Mouse (Mus musculus): ENCODE data around the gene Sh2b3.

The Sh2b3 gene

GRCm38 (mm10) chr5:121843138-121843905 lies 5.9 kb upstream of the Sh2b3 start:
- no peak for DNase-seq (ENCODE audit: low spot score)

- DNase-seq (ENCODE audit: low spot score), result no peak
Observed at GRCm38 (mm10) chr5:121842665-121843118, 5.2 kb upstream of the Sh2b3 start.

DNA sequence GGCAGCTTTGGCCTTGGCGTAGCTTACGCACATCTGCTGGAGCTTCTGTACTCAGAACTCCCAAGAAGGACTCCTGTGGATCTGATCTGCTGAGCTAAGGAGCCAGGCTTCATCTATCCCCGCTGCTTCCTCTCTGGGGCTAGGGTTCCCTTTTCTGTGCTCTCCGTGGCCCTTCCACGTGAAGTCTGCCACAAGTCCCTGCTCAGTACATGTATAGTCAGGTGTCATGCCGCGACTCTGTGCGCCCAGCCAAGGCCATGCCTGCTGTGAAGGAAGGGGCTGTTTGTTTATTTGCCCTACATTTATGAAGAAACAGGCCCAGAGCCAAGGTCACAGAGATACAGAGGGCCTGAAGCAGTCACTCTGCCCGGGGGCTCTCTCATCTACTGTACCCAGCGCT lies 4.5 kb upstream of the Sh2b3 start:
- DNase-seq (ENCODE audit: low spot score), result no peak

DNA sequence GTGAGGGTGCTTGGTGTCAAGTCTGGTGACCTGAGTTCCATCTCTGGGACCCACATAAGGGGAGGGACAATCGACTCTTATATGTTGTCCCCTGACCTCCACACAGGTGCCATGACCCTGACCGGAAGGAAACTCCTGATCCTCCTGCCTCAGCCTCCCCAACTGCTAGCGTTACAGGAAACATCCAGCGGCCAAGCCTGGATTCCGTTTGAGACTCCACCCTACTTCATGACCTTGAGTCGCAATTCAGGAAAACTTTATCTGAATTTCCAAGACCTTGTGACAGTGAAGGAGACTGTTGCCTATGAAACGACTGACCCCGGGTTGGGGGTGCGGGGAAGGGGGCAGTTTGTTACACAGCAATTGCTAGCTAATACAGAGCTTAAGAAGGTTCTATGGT lies 4.1 kb upstream of the Sh2b3 start:
- DNase-seq (ENCODE audit: low spot score), result no peak

- no peak for DNase-seq (ENCODE audit: low spot score)
Observed at GRCm38 (mm10) chr5:121839128-121839473, 1.7 kb upstream of the Sh2b3 start.

DNA sequence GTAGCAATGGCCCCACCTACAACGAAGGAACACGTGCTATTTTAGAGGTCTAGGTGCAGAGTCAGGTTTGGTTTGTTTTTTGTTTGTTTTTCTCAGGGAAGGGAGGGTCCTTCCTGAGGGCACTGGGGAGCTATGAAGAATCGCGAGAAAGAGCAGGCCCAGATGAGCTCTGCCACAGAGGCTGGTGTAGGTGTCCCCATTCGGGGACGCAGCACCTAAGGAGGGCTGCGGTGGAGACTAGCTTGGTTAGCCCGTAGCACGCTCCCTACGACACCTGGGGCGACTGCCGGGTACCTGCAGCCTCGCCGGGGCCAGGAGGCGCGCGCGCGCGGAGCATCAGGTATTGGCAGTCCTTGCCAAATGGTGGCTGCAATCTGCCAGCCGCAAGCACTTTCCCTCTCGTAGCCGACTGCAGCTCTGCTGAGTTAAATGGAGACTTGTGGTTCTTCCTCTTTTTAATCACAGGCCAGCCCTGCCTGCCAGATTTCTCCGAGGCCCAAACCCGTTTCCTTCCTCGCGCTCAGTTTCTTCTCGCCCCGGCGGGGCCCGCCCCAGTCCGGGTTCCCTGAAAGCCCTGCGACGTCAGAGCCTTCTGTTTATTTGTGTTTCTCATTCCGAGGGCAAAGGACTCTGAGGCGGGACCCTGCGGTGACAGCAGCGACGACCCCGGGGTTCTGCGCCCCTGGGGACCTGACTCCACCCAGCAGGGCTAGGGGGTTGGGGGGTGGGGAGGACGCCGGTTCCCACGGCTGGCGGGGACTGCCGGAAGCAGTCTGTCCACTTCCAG lies 1.1 kb upstream of the Sh2b3 start:
- no peak for DNase-seq (ENCODE audit: low spot score)

- DNase-seq (ENCODE audit: low spot score), result no peak
Observed at GRCm38 (mm10) chr5:121836692-121837415, 592 bp downstream of the Sh2b3 start.

DNA sequence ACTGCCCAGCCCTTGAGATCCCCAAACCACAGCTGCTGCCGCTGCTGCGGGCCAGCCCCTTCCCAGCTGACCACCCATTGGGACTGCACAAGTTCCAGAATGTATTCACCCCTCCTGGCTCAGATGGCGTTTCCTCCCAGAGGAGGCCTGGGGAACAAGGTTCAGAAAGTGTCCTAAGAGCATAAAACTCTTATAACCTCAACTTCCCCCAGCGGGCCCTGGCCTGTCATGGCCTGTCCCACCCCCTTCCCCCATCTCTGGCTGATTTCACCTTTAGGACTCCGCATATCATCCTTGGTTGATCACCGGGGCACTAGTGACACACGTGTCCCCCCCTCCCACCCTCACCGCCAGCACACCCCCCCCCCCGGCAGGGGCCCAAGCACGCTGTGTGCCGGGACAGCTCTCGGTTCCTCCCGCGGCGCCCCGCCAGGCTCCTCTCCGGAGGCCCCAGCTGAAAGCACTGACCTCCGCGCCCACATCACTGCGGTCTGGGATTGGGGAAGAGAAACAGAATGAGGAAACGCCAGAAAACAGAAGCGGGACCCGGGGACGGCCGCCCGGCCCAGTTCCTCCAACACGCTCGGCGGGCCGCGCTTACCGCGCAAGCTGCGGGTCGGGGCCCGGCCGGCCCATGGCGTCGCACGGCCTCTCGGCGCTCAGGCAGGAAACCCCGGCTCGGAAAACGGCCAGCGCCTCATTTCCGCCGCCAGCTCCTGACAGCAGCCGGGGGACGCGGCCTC lies 1.3 kb downstream of the Sh2b3 start:
- no peak for DNase-seq (ENCODE audit: low spot score)

DNA sequence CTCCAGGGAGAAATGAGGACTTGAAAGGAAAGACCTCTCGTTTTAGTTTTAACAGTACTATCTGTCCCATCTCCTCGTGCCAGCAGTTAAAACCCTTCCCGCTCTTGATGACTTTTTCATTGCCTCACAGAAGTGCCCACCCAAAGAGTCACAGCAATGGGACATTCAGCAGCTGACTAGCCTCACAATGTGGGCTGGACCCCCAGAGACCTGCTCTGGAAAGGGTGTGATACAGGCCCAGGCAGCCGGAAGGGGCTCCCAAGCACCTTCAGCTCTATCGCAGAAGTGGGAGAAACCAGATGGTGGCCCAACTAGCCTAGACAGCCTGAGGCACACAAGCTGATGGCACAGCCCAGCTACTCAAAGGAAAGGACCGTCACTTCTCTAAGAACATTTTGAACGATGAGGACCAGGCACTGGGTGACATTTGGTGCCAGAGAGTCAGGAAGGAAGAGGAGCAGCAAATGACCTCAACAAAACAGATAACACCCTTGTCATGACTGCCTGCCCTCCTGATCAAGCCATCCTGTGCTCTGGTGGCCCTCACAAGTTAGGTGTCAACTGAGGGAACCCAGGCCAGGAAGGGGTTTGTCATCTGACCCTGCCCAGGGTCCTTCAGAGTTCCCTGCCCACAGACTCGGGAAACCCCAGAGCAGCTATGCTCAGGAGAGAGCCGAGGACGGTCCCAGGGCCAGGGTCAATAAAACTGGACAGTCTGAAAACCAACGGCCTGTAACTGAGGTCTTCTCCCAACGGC lies 2.3 kb downstream of the Sh2b3 start:
- DNase-seq (ENCODE audit: low spot score), result no peak

GRCm38 (mm10) chr5:121834241-121834606 lies 3.2 kb downstream of the Sh2b3 start:
- no peak for DNase-seq (ENCODE audit: low spot score)

- DNase-seq (ENCODE audit: low spot score), result no peak
Observed at GRCm38 (mm10) chr5:121833572-121834240, 3.7 kb downstream of the Sh2b3 start.

DNA sequence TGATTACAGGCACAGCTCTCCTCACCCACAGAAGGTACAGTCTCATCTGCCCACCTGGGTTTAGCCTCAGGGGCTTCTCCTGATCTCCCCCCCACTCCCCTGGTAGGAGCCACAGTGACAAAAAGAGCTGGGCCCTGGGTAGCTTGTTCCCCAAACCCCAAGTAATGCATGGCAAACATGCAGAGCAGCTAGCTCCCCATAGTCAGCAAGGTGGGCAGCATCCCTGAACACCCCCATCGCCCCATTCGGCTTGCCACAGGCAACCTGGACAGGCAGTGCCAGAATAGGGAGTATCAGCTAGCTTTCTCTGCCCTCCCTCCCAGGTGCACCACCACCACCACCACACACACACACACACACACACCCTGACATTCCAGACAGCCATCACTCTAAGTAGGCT lies 4.3 kb downstream of the Sh2b3 start:
- no peak for DNase-seq (ENCODE audit: low spot score)

GRCm38 (mm10) chr5:121832376-121833155 lies 4.9 kb downstream of the Sh2b3 start:
- no peak for DNase-seq (ENCODE audit: low spot score)

GRCm38 (mm10) chr5:121831002-121831601 lies 6.3 kb downstream of the Sh2b3 start:
- no peak for DNase-seq (ENCODE audit: low spot score)

- DNase-seq (ENCODE audit: low spot score), result no peak
Observed at GRCm38 (mm10) chr5:121828491-121829432, 8.7 kb downstream of the Sh2b3 start.

DNA sequence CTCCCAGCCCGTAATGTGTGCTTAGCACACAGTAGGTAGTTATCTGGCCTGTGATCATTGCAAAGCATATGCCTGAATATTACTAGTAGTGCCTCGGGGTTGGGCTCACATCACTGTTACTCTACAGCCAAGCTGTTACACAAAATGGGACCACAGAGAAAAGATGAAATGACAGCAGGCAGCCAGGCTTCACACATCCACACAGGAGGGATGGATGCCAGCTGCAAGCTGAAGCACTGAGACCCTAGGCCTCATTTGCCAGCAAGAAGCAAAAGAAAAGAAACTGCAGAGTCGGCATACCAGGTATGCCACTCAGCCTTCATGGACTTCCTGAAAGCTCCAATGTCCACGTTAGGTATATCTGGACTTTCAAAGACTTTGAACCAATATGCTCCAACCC lies 9.6 kb downstream of the Sh2b3 start:
- no peak for DNase-seq (ENCODE audit: low spot score)

DNA sequence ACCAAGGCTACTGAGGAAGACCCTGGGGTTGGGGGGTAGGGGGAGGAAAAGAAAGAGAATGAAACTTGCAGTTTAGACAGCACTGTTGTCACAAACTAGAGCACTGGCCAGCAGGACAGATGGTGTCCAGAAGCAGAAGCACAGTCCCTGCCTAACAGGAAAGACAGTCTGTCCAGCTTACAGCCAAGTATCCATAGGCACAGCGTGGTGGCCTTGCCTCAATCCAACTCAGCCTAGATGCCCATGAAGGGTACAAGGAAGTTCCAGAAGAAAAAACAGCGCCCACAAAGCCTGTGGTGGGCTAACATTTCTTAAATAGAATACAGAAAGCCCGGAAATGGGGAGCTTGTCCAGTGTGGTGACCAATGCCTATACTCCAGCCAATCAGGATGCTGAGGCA lies 11.8 kb downstream of the Sh2b3 start:
- DNase-seq (ENCODE audit: low spot score), result no peak

DNA sequence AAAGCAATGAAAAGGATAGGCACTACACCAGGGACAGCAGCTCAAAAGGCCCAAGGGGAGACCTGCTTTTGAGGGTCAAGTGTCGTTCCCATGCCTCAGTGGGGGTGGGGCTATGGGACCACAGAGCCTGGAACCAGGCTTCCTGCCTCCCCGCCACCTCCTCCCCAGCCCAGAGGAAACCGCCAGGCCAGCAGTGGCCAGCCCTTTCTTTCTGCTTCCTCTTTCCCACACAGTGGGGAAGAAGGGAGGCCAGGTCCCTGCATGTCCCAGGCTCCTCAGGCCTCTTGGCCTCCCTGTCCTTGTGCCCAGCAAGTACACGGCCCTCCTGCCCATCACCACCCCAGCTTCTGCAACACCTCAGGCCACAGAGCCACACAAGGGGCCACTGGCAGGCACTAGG lies 13.3 kb downstream of the Sh2b3 start:
- DNase-seq (ENCODE audit: low spot score), result no peak

GRCm38 (mm10) chr5:121823668-121824067 lies 13.8 kb downstream of the Sh2b3 start:
- no peak for DNase-seq (ENCODE audit: low spot score)

Data from layer of hippocampus, adult 9-10 months (tissue).